Mouse (Mus musculus): ENCODE data around the gene Pxt1.
"Not testable (repeated sequence)": the region's sequence is repeated elsewhere in the genome, so short reads cannot be mapped to it uniquely, and the experiment has no call there.

Gene Pxt1

GRCm38 (mm10) chr17:28943740-28944139, at the start of gene Pxt1:
Pxt1 (minus strand) TSS chr17:28943840.
- in situ Hi-C loops (cut with MboI, MseI), result no loop called here

DNA sequence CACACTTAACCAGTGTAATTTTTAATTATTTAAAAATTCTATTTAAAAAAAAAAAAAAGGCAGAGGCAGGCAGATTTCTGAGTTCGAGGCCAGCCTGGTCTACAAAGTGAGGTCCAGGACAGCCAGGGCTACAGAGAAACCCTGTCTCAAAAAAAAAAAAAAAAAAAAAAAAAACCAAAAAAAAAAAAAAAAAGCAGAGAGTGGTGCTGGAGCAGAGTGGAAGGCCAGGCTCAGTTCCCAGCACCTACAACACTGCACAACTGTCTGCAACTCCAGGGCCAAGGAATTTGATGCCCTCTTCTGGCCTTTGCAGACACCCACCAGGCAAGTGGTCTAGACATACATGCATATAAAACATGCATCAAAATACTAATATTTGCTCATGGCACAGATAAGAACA, 49.4 kb upstream of the Pxt1 start:
- in situ Hi-C loops (cut with MboI, MseI), result not testable (repeated sequence)

- in situ Hi-C loops (cut with MboI, MseI), result no loop called here
Measured at GRCm38 (mm10) chr17:28992105-28992504, 48.5 kb upstream of the Pxt1 start.

DNA sequence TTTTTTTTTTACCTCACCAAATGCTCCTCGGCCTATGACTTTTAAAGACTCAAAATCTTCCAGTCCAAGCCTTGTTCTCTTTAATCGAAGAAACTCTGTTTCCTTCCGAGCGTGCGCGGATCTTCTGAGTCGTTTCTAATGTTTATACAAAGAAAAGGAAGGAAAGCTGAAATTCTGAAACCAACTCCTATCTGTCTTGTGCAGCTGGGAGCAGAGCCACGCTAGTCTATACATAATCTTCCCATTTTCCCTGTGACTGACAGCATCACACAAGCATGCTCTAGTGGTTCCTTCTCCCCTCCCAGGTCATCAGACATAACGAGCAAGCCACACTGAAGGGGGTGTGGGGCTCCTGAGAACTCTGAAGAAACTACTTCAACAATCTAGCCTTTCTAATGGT, 47.6 kb upstream of the Pxt1 start:
- in situ Hi-C loops (cut with MboI, MseI), result no loop called here

GRCm38 (mm10) chr17:28990060-28990459, 46.4 kb upstream of the Pxt1 start:
- in situ Hi-C loops (cut with MboI, MseI), result no loop called here

DNA sequence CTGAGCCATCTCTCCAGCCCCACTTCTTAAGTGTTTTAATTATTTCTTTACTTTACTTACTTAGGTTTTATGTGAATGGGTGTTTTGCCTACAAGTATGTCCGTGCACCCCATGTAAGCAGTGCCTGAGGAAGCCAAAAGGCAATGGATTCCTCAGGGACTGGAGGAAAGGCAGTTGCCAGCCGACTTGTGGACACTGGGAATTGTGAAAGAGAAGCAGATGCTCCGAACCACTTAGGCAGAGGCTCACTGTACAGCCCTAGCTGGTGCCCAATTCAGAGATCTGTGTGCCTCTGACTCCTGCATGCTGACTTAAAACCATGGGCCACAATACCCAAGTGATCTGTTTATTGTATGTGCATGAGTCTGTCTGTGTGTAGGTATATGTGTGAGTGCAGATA, 45.4 kb upstream of the Pxt1 start:
- in situ Hi-C loops (cut with MboI, MseI), result no loop called here

GRCm38 (mm10) chr17:28988291-28988690, 44.7 kb upstream of the Pxt1 start:
- in situ Hi-C loops (cut with MboI, MseI), result no loop called here

DNA sequence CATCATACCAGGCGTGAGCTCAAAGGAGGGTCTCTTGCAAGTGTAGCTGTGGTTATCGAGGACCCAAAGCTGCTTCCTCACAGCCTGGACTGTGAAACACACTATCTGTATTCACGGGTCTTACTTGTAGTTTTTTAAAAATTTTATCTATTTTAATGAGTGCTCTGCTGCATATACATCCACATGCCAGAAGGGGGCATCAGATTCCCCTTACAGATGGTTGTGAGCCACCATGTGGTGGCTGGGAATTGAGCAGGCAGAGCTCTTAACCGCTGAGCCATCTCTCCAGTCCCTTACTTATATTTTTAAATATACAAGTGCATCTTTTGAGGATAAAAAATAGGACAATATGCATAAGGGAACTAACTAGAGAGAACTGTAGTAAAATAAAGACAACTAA, 44.1 kb upstream of the Pxt1 start:
- in situ Hi-C loops (cut with MboI, MseI), result no loop called here

- in situ Hi-C loops (cut with MboI, MseI), result no loop called here
Measured at GRCm38 (mm10) chr17:28986833-28987232, 43.2 kb upstream of the Pxt1 start.

DNA sequence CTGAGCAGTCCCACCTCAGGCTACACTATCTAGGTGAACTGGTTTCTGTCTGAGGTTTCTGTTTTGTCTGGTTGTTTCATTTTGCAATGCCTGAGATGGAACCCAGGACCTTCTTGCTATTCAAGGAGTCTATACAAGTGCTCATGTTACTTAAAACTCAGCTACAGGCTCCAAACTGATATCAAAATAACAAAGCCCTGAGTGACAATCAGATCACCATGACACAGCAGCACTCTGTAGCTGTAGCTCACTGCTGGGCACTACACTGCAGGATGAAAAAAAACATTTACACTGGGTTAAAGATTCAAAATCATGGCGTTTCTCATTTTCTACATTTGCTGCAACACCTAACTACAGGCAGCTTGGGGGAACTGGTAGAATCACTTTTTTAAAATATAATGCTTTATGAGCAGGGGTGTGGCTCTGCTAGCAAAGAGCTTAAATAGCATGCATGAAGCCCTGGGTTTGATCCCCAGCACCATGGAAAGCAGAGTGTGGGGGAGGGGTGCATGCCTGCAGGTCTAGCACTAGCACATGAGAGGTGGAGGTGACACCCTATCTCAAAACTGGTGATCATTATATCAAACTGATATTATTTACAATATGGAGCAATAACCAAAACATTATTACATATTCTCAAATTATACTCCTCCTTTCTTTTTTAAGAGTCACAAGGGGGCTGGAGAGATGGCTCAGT, 41.2 kb upstream of the Pxt1 start:
- in situ Hi-C loops (cut with MboI, MseI), result no loop called here

DNA sequence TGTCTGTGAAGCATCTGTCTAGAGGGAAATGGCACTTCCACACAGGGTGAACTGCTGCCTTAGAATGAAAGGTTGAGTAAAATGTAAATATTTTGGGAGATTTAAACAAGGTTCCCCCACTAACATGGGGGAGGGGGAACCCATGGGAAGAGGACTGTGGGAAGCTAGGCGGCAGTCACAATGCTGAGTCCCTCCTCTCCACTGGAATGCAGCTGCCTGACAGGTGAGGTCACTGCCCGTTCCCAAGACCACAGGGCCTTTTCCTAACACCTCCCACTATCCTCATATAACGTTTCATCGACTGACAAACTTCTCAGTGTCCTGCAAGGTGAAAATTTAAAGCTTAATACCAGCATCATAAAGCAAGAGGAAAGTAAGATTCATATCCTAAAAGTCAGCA, 39.0 kb upstream of the Pxt1 start:
- in situ Hi-C loops (cut with MboI, MseI), result no loop called here

DNA sequence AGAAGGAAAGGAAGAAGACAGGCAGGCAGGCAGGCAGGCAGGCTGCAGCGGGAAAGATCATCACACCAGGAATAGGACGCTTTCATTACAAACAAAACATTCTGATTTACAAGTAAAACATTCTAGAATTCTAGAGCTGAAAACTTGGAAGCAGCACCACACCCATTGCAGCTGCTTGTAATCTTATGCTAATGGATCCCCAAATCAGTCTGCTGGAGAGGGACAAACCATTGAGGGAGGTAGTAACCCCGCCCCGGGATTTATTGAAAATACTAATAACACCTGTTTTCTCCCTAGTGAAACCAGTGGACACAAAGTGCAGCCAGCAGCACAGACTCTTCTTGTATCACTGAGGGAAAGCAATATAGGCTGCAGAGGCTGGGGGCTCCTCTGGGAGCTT, 37.4 kb upstream of the Pxt1 start:
- in situ Hi-C loops (cut with MboI, MseI), result no loop called here

DNA sequence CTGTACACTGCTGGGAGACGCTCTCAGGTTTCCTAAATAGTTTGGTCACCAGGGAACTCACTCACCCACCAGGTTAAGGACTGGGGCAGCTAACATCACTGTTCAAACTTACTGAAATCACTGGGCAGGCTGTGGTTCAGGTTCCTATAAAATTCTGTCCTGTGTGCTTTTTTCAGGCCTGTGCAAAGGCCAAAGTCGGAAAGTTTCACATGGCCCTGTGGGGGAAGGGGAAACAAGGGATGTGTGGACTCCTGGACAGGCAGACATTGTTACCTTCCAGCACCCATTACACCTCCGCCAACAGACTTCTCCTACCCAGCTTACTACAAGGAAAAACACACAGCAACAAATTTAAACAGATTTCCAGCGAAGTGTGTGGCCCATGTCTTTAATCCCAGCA, 35.5 kb upstream of the Pxt1 start:
- in situ Hi-C loops (cut with MboI, MseI), result no loop called here

DNA sequence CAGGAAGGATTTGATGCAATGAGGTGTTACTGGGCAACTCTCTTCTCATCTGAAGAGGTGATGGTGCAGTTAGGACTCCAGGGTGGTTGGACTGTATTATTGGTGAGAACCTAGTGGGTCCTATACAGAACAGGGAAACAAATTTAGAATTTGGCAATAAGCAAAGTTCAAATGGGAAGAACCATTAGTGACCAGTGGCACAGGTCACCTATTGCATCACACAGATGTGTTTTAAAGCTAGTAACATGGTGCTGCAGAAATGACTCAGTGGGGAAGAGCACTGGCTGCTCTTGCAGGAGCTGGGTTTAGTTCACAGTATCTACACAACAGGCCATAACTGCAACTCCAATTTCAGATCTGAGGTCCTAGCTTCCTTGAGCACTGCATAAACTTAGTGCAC, 26.5 kb upstream of the Pxt1 start:
- in situ Hi-C loops (cut with MboI, MseI), result no loop called here

DNA sequence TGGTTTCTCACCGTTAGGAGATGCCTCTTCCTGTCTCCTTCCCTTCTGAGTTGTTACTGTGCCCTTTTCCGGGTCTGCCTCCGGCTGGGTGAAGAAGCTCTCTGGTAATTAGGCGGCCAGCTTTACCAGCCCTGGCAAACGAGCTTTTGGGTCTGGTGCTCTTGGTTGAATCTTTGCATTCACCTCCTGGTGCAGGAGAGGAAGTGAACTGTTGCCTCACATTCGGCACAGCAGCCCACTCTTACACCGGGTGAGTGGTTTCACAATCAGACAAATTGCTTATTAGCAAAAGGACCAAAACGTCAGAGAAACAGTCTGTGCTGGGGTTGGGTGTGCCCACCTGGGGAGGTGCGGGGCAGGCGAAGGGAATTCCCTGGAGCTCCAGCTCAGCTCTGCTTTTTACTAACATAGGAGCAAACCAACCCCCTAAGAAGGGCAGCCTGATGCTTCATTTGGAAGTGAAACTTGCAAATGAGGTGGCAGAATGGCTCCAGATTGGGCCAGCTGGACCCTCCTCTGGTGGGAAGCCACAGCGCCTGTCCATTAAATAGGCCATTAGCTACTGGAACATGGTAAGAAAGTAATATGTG, 23.5 kb upstream of the Pxt1 start:
- in situ Hi-C loops (cut with MboI, MseI), result no loop called here

DNA sequence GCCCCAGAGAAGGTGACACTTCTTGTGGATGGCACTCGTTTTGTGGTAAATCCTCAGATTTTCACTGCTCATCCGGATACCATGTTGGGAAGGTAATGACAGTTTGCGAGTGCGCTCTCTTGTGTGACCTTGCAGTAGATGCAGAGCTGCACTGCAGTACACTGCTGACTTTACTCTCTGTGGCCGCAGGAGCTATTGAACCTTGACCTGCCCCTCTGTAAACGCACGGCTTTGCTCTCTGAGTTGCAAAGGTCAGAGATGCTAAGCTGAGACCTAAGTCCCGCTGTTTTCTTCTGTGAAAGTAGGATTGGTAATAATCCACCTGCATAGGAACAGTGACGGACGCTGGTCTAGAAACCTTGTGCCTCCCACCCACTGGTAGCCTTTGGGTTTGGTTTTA, 18.0 kb upstream of the Pxt1 start:
- in situ Hi-C loops (cut with MboI, MseI), result no loop called here

DNA sequence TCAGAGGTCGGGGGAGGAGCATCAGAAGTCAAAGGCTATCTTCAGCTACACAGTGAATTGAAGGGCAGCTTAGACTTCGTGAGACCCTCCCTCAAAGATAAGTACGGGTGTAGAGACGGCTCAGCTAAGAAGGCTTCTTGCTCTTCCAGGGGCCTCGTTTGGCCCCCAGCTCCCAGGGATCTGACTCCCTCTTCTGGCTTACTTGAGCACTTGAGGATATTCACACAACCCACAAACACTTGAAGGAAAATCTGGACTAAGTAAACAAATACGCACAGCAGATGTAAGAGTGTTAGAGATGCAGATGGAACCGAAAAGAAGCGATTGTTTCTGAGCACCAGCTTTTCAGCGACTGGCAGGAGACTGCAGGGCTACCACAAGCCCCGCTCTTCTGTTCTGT, 17.0 kb upstream of the Pxt1 start:
- in situ Hi-C loops (cut with MboI, MseI), result no loop called here

GRCm38 (mm10) chr17:28954416-28954815, 10.8 kb upstream of the Pxt1 start:
- in situ Hi-C loops (cut with MboI, MseI), result no loop called here

DNA sequence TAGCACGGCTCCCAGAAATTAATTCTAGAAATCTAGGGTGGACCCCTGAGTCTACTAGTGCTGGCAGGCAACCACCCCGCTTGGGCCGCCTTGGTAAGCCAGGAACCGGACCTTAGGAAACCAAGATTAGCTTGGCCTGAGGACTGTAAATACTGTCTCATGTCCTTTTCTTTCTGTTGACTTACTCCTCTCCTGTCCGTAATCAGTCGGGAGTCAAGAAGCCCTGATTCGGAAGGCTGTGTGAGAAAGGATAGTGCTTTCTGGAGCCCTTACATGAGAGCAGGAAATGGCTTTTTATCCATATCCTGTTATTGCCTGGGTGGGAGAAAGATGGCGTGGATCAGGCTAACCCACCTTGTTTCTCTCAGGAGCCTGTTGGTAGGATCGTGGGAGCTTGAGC, 9.6 kb upstream of the Pxt1 start:
- in situ Hi-C loops (cut with MboI, MseI), result no loop called here

- in situ Hi-C loops (cut with MboI, MseI), result no loop called here
Measured at GRCm38 (mm10) chr17:28951831-28952799, 8.5 kb upstream of the Pxt1 start, which contains the start of gene Kctd20. Kctd20 (plus strand) TSS chr17:28951950.

- in situ Hi-C loops (cut with MboI, MseI), result no loop called here
Measured at GRCm38 (mm10) chr17:28950751-28951150, 7.1 kb upstream of the Pxt1 start.

DNA sequence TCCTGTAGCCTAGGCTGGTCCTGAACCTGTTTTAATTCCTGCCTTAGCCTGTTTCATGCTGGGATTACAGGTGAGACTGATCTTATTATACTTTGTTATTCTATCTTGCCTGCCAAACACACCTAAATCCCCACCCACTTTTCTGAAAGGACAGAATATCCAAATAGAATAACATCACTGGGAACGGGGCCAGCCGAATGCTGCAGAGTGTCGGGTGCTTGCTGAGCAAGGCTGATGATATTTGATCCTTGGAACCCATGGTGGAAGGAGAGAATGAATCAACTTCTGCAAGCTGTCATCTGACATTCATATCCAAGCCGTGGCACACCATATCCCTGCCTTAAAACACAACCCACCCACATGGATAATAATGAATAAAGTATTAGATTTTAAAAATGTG, 5.0 kb upstream of the Pxt1 start:
- in situ Hi-C loops (cut with MboI, MseI), result no loop called here

Measured in T-helper 2 cell (primary cell).